Mouse (Mus musculus) kidney, adult 10 weeks (tissue): ENCODE measurements around the gene Lemd2. TPM values are rescaled to one million over a fixed set of nuclear protein-coding genes. Genes with fewer than 3 reads are reported as not detected.

Experiments
- polyA plus RNA-seq: library from polyadenylated mRNA; stranded (reverse); fragments of 350-450 nt; fragmentation: Illumina TruSeq; extraction: RNeasy Lipid Tissue Mini Kit (QIAGEN cat#74804); gene quantifications from one replicate; pipeline ENCODE4 v1.2.3, GENCODE M21; 2014; ENCODE audit warnings: low read depth, low replicate concordance

The Lemd2 gene
- polyA plus RNA-seq = 1.3 TPM

GRCm38 (mm10) chr17:27204075-27204909 is at the start of gene Lemd2:
Gene Lemd2 (minus strand): TSS chr17:27204469.

GRCm38 (mm10) chr17:27167545-27167944 is 36.7 kb downstream of the Lemd2 start, which contains the start of gene Ip6k3:
Gene Ip6k3 (minus strand): TSS chr17:27167795.

Other genes with a start within 250 kb of the Lemd2 start
- gene Zbtb9, start 231.3 kb downstream of the Lemd2 start, polyA plus RNA-seq = 10.8 TPM
- 0.36 TPM for gene Bak1, start 175.5 kb downstream of the Lemd2 start, polyA plus RNA-seq
- 0.28 TPM for gene Itpr3, start 147.2 kb downstream of the Lemd2 start, polyA plus RNA-seq
- 5.7 TPM for gene Uqcc2, start 70.6 kb downstream of the Lemd2 start, polyA plus RNA-seq
- gene Ip6k3, start 36.7 kb downstream of the Lemd2 start, polyA plus RNA-seq = 0.16 TPM